Mouse (Mus musculus): ENCODE data around the gene Fsip1.
"Not testable (repeated sequence)": the region's sequence is repeated elsewhere in the genome, so short reads cannot be mapped to it uniquely, and the experiment has no call there.

The Fsip1 gene

DNA sequence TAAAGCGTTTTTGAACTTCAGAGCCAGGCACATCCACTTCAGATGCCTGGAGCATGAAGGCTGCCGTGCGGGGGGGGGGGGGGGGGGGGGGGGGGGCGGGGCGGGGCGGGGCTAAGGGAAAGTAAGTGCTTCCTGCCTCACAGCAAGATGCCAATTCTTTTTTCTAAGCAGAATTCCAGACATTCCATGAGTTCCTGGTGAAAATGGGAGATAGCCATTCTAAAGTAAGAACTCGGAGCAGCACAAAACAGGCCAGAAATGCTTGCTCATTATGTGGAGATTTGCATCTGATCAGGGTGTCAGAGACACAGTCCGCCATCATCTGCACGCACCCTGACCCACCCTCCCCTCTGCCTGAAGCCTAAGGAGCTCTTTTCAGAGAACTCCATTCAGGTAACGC lies 77.3 kb downstream of the Fsip1 start:
- no peak for DNase-seq (ENCODE audit: low spot score in 2 of 2)

DNA sequence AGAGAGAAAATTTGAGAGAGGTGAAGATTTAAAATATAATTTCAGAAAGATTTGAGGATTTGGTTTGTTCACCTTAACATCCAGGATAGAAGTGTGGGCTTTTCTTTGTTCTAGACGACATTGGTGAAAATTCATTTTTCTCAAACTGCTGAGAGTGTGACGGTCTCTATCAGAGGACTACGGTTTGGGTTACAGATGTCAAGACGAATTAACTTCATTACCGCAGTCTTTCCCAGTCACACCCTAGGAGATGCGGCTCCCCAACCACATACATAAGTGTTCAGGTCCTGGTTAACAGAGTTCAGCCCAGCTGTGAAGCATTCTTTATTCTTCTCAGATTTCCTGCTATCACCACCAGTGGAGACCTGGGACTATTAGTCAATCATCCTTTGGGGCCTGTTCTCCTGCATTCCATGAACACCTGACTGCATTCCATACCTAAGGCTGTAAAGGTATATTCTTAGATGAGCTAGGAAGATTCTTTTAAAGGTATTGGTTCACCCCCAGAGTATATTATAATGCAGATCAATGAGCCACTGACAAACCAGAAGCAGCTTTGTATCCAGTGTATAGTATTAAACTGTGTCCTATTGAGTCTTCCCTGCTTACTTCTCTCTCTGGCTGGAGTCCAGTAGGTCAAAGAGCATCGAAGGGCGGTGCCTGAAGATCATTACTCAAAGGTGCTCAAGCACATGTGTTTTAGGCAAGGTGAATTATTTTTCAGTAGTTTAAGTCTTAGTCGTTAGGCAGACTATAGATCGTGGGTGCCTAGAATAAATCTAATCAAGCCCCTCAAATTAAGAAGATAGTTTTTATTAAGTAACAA lies 82.0 kb downstream of the Fsip1 start:
- no peak for DNase-seq (ENCODE audit: low spot score in 2 of 2)

DNA sequence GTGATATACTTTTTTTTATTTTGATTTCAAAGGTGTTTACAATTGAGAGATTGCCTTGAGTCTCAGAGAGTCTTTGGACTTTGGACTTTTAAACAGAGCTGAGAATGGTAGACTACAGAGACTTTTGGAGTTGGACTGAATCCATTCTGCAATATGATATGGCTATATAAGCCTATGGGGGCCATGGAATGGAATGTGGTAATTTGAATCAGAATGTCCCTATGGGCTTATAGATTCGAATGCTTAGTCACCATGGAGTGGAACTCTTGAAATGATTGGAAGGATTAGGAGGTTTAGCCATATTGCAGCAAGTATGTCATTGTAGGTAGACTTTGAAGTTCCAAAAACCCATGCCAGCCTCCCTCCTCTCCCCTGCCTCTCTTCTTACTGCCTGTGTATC lies 88.5 kb downstream of the Fsip1 start:
- DNase-seq (ENCODE audit: low spot score in 2 of 2) = no peak

DNA sequence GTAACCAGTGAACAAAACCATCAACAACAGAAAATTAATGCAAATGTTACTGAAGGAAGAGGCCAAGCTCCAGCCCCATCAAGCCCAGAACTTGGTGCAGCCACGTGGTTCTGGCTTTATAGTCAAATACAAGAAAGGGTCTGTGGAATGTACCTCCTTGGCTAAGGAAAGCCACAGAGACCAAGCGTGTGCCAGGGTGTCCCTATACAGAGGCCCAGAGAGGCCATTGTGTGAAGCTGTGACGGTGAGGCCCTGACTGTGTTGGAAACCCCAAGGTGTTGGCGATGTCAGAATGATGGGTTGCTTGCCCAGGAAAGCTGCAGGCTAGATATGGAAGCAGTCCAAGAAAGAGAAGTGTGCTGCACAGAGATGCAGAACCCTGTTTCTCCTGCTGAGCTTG lies 89.0 kb downstream of the Fsip1 start:
- no peak for DNase-seq (ENCODE audit: low spot score in 2 of 2)

DNA sequence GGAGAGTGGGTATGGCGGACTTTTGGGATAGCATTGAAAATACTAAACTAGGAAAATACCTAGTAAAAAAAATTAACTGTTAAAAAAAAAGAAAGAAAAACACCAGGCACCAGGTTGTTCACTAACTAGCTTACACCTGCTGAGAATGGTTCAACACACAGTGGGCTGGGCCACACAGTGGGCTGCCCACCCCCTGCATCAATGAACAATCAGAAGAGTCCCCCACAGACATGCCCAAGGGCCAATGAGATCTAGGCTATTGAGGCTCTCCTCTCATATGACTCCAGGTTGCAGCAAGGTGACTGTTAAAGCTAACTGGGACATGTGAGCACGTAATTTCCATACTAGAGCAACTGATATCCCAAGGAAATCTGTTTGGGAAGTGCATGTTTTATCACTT lies 91.1 kb downstream of the Fsip1 start:
- DNase-seq (ENCODE audit: low spot score in 2 of 2) = no peak

DNA sequence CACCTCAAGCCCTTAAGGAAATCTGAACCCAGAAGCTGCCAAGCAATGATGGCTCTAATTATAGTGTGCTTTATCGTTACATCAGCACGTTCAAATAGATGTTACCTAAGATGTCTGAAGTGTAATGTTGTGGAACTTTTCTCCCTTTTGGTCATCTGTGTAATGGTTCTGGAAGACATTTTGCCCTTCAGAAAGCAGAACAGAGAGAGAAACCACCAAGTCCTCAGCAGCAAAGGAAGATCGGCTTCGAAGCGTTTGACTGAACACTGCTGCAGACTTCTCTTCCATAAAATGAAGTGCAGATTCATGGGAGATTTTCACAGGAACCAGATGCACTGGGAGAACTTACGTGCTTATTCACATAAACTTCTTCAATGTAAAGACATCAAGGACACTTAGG lies 92.6 kb downstream of the Fsip1 start:
- DNase-seq (ENCODE audit: low spot score in 2 of 2) = no peak

DNA sequence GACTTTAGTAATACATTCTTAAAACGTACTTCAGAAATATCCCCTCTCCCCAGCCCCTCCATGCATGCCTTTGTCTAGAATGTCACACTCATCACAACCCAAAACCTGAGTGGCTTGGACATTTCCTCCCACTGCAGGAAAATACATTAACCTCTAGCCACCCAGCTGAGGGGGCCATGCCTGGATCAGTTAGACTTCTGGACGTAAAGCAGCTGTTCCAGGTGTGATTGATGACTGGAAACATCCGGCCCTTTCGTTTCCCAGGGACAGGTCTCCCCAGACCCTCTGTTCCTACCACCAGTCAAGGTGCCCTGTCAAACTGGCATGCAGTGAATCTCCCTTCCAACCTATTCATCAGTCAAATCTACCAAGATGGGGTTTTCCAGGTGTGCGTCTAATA lies 94.3 kb downstream of the Fsip1 start:
- DNase-seq (ENCODE audit: low spot score in 2 of 2) = no peak

DNA sequence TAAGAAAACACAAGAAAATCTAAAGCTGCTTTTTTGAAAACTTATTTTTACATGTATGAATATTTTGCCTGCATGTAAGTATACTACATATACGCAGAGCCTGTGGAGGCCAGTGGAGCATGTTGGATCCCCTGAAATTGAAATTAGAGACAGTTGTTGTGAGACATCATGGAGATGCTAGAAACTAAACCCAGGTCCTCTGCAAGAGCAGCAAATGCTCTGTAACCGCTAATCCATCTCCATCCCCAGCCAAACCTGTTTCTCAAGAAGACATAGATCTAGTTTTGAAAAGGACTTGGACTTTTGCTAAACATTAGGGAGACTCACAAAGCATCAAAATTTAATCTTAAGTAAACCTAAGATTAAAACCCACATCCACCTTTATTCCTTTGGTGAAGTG lies 95.8 kb downstream of the Fsip1 start:
- no peak for DNase-seq (ENCODE audit: low spot score in 2 of 2)

DNA sequence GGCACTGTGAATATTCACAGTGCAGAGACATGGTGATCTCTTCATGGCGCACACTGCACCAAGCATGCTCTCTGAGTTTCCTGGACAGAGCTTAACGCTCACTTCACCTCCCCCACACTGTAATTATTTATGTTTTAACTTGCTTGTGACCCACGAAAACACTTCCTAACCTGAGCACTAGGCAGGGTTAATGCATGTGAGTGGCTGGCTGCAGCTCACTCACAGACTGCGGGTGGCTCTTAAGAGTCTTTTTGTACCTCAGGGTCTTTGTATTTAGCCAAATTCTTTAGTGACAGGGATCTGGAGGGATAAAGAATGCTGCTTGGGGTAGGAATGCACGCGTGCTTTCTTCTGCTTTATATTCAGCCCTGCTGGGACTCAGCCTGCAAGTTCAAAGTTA lies 96.2 kb downstream of the Fsip1 start:
- no peak for DNase-seq (ENCODE audit: low spot score in 2 of 2)

DNA sequence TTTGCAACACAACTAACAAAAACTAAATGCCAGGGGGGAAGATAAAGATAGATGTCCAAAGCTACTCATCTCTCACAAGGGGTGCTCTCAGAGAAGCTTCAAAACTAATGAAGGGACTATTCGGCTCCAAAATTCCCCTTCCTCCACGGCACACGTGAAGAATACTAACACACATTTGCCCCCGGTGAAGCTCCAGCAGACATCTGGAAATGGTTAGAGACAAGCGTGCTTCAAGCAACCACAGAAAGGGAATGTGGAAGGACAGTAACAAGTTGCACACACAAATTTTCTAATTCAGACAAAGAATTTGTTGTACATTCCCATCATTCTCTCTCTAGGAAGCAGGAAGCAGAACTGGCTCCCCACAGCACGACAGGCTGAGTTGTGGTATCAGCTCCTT lies 97.6 kb downstream of the Fsip1 start:
- DNase-seq (ENCODE audit: low spot score in 2 of 2) = no peak

DNA sequence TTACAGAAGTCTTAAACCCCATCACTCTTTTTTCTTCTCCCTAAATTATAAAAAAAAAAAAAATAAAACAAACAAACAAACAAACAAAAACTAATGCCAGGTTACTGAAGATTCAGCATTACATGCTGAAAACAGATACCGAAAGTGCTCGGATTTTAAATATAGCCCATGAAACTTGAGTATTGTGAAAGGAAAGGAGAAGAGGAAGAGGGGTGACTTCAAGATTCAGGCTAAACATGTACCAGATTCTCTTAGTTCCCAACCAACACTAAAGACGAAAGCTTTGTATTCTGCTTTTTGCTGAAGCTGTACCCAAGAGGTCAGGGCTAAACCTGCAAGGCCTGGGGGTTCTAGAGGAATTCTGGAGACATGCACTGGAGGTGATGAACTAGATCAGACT lies 98.7 kb downstream of the Fsip1 start:
- DNase-seq (ENCODE audit: low spot score in 2 of 2) = no peak

DNA sequence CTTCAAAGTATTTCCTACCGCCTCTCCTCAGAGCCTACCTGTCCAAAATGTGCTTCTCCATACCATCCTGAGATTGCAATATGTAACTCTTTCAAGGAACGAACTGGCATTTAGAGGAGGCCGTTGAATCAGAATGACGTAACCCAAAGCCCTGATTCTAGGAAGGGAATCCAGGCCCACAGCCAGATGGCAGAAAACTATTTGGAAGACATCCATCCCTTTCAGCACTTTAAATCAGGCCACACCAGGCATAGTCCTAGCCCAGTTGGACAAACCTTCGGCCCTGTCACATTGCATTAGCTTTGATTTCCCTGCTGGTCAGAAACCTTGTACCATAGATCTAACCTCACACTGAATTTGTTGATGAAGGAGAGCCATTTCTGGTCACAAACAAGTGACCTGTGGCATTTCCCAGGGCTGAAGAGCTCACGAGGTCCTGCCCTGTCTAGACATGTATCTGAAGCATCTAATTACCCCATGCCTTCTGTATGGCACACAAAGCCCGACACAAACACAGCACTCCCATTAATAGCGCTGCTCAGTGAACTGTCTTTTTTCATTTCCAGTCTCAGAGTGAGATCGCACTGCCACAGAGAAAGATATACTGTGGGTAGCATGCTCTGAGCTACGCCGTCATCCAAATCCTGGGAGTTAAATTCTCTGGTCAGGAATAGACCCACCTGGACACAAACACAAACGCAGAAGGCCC lies 106.8 kb downstream of the Fsip1 start:
- peak; percentile 3 to 68 for DNase-seq (ENCODE audit: low spot score in 2 of 2)

DNA sequence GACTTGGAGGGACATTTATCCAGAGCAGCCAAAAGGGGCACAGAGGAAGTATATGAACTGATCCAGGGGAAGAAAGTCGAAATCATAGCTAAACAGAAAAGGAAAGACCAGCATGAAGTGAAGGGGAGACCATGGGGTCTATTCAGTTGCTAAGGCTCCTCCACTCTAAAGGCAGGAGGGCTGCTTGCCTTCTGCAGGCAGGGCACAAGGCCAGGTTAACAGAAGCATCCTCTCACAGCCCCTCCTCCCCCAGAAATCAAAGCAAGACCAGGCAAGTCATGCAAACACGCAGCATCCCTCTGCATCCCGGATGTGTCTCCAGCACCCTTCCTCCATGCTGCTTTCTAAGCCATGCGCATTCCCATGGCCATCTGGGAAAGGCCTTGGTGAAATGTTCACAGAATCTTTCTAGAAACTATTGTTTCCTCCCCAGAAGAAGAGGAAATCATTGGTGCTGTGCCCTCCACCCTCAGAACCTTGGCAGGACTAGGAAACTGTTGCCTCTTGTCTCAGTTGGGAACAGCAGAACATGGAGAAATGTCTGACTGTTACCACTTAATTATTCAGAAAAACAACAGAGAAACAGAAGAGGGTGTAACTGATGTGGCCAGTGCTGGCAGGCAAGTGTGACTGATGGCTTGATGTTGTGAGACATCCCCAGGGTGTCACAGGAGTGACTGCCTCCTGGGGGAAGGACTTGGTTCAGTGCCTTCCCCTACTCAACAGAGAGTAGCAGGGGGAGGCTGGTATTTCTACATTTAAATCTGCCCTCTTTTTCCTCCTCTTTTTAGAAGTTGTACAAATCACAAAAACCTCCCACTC lies 108.2 kb downstream of the Fsip1 start:
- no peak for DNase-seq (ENCODE audit: low spot score in 2 of 2)

DNA sequence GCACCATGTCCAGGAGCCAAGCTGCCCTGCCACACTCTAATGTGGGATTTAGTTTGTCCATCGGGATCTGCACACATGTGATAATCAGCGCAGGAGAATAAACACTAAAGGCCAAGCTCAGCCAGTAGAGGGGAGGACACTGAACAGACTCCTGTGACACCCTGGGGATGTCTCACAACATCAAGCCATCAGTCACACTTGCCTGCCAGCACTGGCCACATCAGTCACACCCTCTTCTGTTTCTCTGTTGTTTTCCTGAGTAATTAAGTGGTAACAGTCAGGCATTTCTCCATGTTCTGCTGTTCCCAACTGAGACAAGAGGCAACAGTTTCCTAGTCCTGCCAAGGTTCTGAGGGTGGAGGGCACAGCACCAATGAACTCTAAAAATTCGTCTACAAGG lies 109.0 kb downstream of the Fsip1 start:
- not testable (repeated sequence) for DNase-seq (ENCODE audit: low spot score in 2 of 2)

DNA sequence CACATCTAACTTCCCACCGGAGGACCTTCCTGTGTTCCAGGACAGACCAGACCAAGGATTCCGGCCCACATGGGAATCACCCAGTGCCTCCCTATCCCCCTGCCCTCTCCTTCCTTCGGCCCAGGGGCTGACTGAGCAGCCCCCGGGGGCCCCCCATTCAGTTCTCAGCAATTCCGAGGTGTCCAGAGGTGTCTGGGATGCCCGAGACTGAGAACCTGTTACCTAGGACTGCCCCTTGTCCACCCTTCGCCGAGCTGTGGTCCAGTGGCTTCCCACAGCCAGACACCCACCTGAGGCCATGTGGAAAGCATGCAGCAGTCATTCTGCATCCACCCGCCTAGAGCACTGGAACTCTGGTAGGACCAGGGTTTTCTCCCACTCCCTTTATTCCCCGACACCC lies 115.1 kb downstream of the Fsip1 start:
- no peak for DNase-seq (ENCODE audit: low spot score in 2 of 2)

DNA sequence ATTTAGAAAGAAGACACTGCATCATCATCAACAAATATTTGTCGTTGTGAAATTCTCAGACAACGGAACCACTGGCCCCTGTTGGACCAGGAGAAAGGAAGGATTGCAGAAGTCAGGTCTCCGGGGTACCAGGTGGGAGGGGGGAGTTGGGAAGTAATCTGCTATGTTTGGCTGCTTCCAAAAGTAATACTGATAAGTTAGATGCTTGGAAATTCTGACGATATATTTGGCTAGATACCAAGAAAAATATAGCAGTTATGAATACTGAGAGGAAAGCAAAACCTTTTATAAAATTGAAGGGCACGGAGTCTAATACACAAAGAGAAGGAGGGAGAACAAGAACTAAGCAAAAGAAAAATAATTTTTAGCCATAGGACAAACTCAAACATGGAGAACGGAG lies 117.5 kb downstream of the Fsip1 start:
- DNase-seq (ENCODE audit: low spot score in 2 of 2) = no peak

DNA sequence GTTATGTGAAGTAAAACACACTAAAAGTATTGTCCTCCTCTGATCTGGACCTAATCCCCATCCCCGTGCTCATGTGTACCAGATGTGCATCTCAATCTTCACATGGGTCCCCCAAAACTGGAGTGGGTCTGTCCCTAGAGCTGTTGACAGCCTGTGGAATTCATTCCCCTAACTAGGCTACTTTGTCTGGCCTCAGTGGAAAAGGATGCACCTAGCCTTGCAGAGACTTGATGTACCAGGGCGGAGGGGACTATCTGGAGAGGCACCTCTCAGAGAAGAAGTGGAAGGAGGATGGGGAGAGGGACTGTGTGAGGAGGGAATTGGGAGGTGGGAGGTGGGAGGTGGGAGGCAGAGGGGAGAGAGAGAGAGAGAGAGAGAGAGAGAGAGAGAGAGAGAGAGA lies 119.0 kb downstream of the Fsip1 start:
- no peak for DNase-seq (ENCODE audit: low spot score in 2 of 2)

DNA sequence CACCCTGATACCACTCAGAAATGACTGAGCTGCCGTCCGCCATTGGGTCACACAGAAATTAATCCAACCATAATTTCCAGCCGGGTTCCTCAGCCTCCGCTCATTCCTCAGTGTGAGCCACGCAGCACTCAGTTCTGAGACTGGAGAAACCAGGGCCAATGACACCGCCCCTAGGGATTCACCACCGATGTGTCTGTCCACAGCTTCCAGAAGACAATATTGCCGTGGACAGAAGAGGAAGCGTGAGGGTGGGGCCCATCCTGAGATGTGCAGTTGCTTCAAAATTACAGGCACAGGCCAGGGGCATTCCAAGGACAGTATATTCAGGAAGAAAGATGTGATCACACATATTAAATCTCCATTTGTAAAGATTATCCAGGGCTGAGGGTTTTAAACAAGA lies 119.7 kb downstream of the Fsip1 start:
- DNase-seq (ENCODE audit: low spot score in 2 of 2) = no peak

DNA sequence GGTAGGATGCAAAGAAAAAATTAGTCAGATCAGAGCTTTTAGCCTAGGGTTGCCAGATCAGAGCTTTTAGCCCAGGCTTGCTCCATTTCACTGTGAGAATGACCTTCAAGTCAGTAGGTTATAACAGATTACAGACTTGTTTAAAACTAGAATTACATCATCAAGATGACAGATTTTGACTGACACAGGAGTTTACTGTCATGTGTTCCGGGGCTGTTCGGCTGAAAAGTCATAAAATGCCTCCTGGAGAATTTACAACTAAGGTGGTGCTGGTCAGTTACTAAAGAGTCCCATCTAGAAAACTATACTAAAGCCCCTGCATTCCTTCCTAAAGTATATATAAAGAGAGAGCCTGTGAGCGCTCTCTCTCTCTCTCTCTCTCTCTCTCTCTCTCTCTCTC lies 128.5 kb downstream of the Fsip1 start:
- no peak for DNase-seq (ENCODE audit: low spot score in 2 of 2)

DNA sequence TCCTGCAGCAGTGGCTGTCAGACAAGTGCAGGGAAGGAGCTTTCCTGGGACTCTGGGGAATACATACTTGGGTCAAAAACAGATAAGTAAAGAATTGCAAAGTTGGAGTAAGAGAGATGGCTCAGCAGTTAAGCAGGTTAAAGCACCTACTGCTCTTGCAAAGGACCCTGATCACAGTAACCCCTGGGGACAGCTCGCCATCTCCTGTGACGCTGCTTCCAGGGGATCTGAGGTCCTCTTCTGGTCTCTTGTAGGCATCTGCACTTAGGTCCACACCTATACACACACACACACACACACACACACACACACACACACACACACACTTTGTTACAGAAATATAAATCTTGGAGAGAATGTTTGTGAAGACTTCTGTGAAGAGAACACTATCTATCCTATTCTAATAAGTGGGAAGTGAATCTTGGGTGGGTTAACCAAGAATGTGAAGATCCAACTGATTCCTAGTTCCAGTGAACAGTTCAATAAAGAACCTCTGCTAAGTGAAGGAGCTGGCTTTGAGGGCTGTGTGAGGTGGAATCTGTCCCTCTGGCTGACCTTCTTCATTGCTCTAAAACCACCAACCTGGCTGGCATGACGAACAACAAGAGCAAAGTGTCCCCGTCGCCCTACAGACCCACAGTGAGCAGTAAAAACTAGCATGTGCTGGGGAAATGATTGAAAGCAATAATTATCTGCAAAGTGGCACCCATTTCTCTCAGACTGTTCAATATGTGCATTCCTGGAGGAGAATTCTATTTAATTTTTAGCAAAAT lies 129.1 kb downstream of the Fsip1 start:
- no peak for DNase-seq (ENCODE audit: low spot score in 2 of 2)

DNA sequence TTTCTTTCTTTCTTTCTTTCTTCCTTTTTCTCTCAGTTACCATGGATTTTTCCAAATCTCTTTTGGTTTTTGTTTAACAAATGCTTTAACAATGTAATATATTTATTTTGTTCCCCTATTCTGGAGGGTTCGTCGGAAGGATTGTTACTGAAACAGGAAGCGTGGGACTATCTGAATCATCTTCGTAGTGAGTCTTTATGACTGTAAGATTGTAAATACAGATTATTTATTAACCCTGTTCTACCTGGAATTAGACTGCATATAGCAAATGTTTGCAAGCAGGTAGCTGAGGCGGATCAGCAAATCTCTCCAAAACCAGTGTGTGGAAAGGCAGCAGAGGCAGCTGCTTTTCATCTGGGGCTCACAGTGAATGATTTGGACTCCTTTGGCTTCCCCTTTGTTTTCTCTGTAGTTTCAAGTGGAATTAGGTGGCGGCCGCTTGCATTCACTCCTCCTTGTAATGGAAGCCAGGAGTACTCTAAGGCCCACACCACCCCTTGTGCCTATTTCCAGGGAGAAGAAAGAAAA lies 130.8 kb downstream of the Fsip1 start:
- no peak for DNase-seq (ENCODE audit: low spot score in 2 of 2)

Data from urinary bladder, postnatal 36 days (tissue).